Mouse (Mus musculus) bone marrow macrophage, adult 2 months (primary cell): ENCODE measurements around the gene Slc17a8.

Experiments used
- CTCF ChIP-seq: IDR thresholded peaks from 2 replicates; pipeline ENCODE4 v1.5.1; 2012; ENCODE audit warnings: low read depth, mild to moderate bottlenecking, low read length, moderate library complexity
- POLR2A ChIP-seq: IDR thresholded peaks from 2 replicates; pipeline ENCODE4 v1.6.1; 2012; ENCODE audit warnings: mild to moderate bottlenecking, low read depth, low read length, borderline replicate concordance

GRCm38 (mm10) chr10:89542321-89542720 lies 78.7 kb downstream of the Slc17a8 start:
- TF ChIP-seq CTCF (no peak), POLR2A (no peak)
